8 mouse cellular contexts compared by ENCODE assay signal in the genomic region with DNA sequence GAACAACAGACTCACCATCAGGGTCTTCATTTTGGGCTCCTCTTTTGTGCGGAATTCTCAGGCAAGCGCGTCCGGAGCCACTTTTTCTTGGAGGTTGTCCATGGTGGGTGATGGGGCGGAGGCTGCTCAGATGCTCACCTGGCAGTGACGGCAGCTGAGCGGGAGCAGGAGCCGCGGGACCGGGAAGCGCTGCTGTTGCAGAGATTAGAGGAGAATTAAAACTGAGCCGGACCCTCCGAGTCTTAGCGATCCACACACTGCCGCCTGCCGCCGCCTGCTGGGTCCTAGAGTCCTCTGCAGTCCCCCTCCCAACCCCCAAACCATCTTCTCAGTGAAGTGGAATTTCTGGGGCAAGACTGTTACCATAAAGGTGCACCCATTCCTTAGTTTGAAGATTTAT. TPM values are rescaled to one million over a fixed set of nuclear protein-coding genes. Genes with fewer than 3 reads are reported as not detected.
DNase-seq lines count a peak whose midpoint lies in the region; ATAC-seq lines count a peak whose summit lies in the region.

A gene (minus strand): TSS at position 259 of the 400 bp plus-strand sequence.

- H3K4me3 ChIP-seq in hindbrain, embryonic 13.5 days, result peak within 1 kb of the TSS; percentile 63
- peak within 1 kb of the TSS; percentile 60 for H3K4me3 ChIP-seq in neural tube, embryonic 15.5 days (replicated peaks)

- H3K9ac ChIP-seq in hindbrain, embryonic 13.5 days, result peak within 1 kb of the TSS; percentile 80
- H3K9ac ChIP-seq in neural tube, embryonic 15.5 days (replicated peaks), result peak within 1 kb of the TSS; percentile 52

- 0% methylated on average over 17 of the region's 17 CpGs for WGBS in hindbrain, embryonic 13.5 days
- 0% methylated on average over 17 of the region's 17 CpGs for WGBS in neural tube, embryonic 15.5 days

- no peaks in the 10 kb centered on the region for H3K9me3 ChIP-seq in hindbrain, embryonic 13.5 days
- H3K9me3 ChIP-seq in neural tube, embryonic 15.5 days (replicated peaks), result no peaks in the 10 kb centered on the region

- no peaks in the 10 kb centered on the region for H3K36me3 ChIP-seq in hindbrain, embryonic 13.5 days
- H3K36me3 ChIP-seq in neural tube, embryonic 15.5 days, result no peaks in the 10 kb centered on the region

- peak within 1 kb of the TSS; percentile 94 for H3K4me2 ChIP-seq in hindbrain, embryonic 13.5 days
- H3K4me2 ChIP-seq in neural tube, embryonic 15.5 days, result peak within 1 kb of the TSS; percentile 87

- peak; percentile 62 for DNase-seq in layer of hippocampus, adult 11-12 months (ENCODE audit: low spot score)
- DNase-seq in layer of hippocampus, adult 9-10 months (ENCODE audit: low spot score), result no peak
- DNase-seq in embryo, embryonic 10.5 days (ENCODE audit: low spot score), result peak; percentile 79
- peak; percentile 53 for DNase-seq in left cerebral cortex, postnatal 4 days
- no peak for DNase-seq in adrenal gland, postnatal 10 days
- no peak for DNase-seq in urinary bladder, postnatal 4 days (ENCODE audit: low spot score in 2 of 2)

- H3K4me1 ChIP-seq in hindbrain, embryonic 13.5 days (replicated peaks), result peaks cover 40% of the 10 kb centered on the region
- H3K4me1 ChIP-seq in neural tube, embryonic 15.5 days, result peaks cover 38% of the 10 kb centered on the region

- peaks cover 18% of the 10 kb centered on the region for H3K27me3 ChIP-seq in hindbrain, embryonic 13.5 days
- H3K27me3 ChIP-seq in neural tube, embryonic 15.5 days (replicated peaks), result 0 out of 2 replicates have a peak, but pooled peaks cover 8% of the 10 kb centered on the region

- intact Hi-C loops in left cerebral cortex, postnatal 4 days (cut with DNase I), result no loop called here

- ATAC-seq in hindbrain, embryonic 13.5 days (ENCODE audit: low FRiP score), result peak; percentile 37
- ATAC-seq in neural tube, embryonic 15.5 days (ENCODE audit: low FRiP score), result peak; percentile 59; the same call in 1 of the 2 replicates

- peak within 1 kb of the TSS; percentile 83 for H3K27ac ChIP-seq in hindbrain, embryonic 13.5 days
- H3K27ac ChIP-seq in neural tube, embryonic 15.5 days (replicated peaks), result peak within 1 kb of the TSS; percentile 72

RNA-seq across cellular contexts. Expression of the gene that starts here (rescaled TPM):
- polyA plus RNA-seq in hindbrain, embryonic 13.5 days (2015; fragmentation: Nextera tagmentation; extraction: Ambion mirVana), result 18.6 and 19.5 TPM in 2 replicates
- 10 to 100 TPM; 50.0 to 62.1 TPM for total RNA-seq in left cerebral cortex, postnatal 4 days (2021)
- polyA plus RNA-seq in neural tube, embryonic 15.5 days (2015; fragmentation: Nextera tagmentation; extraction: Ambion mirVana), result 13.4 and 18.5 TPM in 2 replicates
- total RNA-seq in adrenal gland, postnatal 10 days (2021), result 1 to 10 TPM; 1.5 to 3.7 TPM

Comparison
In these comparisons a context has a peak if more than half of its experiments do, and no peak if none do; other contexts are left out.
1. RNA of the gene that starts here (total RNA-seq): 50.0 to 62.1 TPM in left cerebral cortex, postnatal 4 days; 1.5 to 3.7 TPM in adrenal gland, postnatal 10 days; every median in the first group is over 10 times any median in the second.
2. DNase-seq: peak in layer of hippocampus, adult 11-12 months (single experiment), embryo, embryonic 10.5 days (single experiment) and left cerebral cortex, postnatal 4 days (single experiment); none in layer of hippocampus, adult 9-10 months (single experiment), adrenal gland, postnatal 10 days (single experiment) and urinary bladder, postnatal 4 days (0 of 2).